Mouse (Mus musculus) heart, embryonic 12.5 days (tissue): ENCODE data around the gene Hdac11. TPM values are rescaled to one million over a fixed set of nuclear protein-coding genes. Genes with fewer than 3 reads are reported as not detected.

Source experiments
- ATAC-seq: fragments of 200-750 bp; cut with Nextera tagmentation; 2 replicates; pipeline ENCODE4 v1.8.0; 2017; ENCODE audit warnings: moderate TSS enrichment, moderate library complexity; ENCODE audit not compliant: insufficient number of reproducible peaks, low FRiP score
- H3K27ac ChIP-seq: fragments of 300-500 bp; sonication (generic); 2 replicates; pipeline ENCODE4 v1.5.1; 2016; ENCODE audit warnings: mild to moderate bottlenecking, moderate library complexity; ENCODE audit not compliant: poor library complexity, severe bottlenecking
- H3K27me3 ChIP-seq: fragments of 300-500 bp; sonication (generic); replicated peaks from 2 replicates; pipeline ENCODE4 v1.6.1; 2016; ENCODE audit warnings: mild to moderate bottlenecking, moderate library complexity
- H3K36me3 ChIP-seq: fragments of 300-500 bp; sonication (generic); 2 replicates; pipeline ENCODE4 v1.6.1; 2016; ENCODE audit warnings: mild to moderate bottlenecking, moderate library complexity
- H3K4me1 ChIP-seq: fragments of 300-500 bp; sonication (generic); replicated peaks from 2 replicates; pipeline ENCODE4 v1.6.1; 2016; ENCODE audit warnings: mild to moderate bottlenecking
- H3K4me2 ChIP-seq: fragments of 300-500 bp; sonication (generic); 2 replicates; pipeline ENCODE4 v1.6.1; 2016; ENCODE audit warnings: mild to moderate bottlenecking, moderate library complexity
- H3K4me3 ChIP-seq: fragments of 300-500 bp; sonication (generic); 2 replicates; pipeline ENCODE4 v1.5.1; 2016; ENCODE audit warnings: mild to moderate bottlenecking
- H3K9ac ChIP-seq: fragments of 300-500 bp; sonication (generic); 2 replicates; pipeline ENCODE4 v1.6.1; 2016; ENCODE audit warnings: mild to moderate bottlenecking, moderate library complexity
- H3K9me3 ChIP-seq: fragments of 300-500 bp; sonication (generic); replicated peaks from 2 replicates; pipeline ENCODE4 v1.6.1; 2016; ENCODE audit warnings: mild to moderate bottlenecking, moderate library complexity
- WGBS: fragments of 180-500 bp; shearing (Covaris S2); methylation state at CpG from one replicate; pipeline ENCODE4 v1.1.7; 2016; 5-methylcytosine and 5-hydroxymethylcytosine counted together
- polyA plus RNA-seq: library from polyadenylated mRNA; unstranded; fragments of >200 nt; fragmentation: Nextera tagmentation; extraction: Ambion mirVana; gene quantifications from 2 replicates; pipeline ENCODE4 v1.2.1, GENCODE M21; 2016

Hdac11 gene
- polyA plus RNA-seq, 1 experiment from 2014 or later: 8.8 TPM

GRCm38 (mm10) chr6:91171396-91171895, 15.0 kb downstream of the Hdac11 start:
- ATAC-seq: no peak
- no peak overlapping the region for H3K4me3 ChIP-seq
- H3K36me3 ChIP-seq: peaks cover 10% of the 10 kb centered on the region; the same call in 1 of the 2 replicates

GRCm38 (mm10) chr6:91172381-91172780, 15.9 kb downstream of the Hdac11 start:
- H3K4me1 ChIP-seq: peaks cover 6% of the 10 kb centered on the region
- no peak overlapping the region for H3K27ac ChIP-seq
- peaks cover 4% of the 10 kb centered on the region; the same call in 1 of the 2 replicates for H3K36me3 ChIP-seq

More at GRCm38 (mm10) chr6:91171396-91171895, 15.0 kb downstream of the Hdac11 start:
- 69% methylated on average over 3 of the region's 3 CpGs for whole genome bisulfite sequencing
- no peak overlapping the region for H3K9ac ChIP-seq
- no peaks in the 10 kb centered on the region for H3K9me3 ChIP-seq
- H3K4me2 ChIP-seq: no peak overlapping the region
- H3K27ac ChIP-seq: no peak overlapping the region
- H3K4me1 ChIP-seq: peaks cover 6% of the 10 kb centered on the region
- H3K27me3 ChIP-seq: peaks cover 14% of the 10 kb centered on the region; the same call in 1 of the 2 replicates

GRCm38 (mm10) chr6:91173221-91173880, 16.9 kb downstream of the Hdac11 start:
- peaks cover 6% of the 10 kb centered on the region for H3K4me1 ChIP-seq
- peaks cover 5% of the 10 kb centered on the region; the same call in 1 of the 2 replicates for H3K27me3 ChIP-seq
- no peak overlapping the region for H3K4me2 ChIP-seq
- H3K27ac ChIP-seq: no peak overlapping the region
- no peaks in the 10 kb centered on the region for H3K9me3 ChIP-seq
- WGBS: 33% methylated on average over 7 of the region's 7 CpGs
- peaks cover 4% of the 10 kb centered on the region; the same call in 1 of the 2 replicates for H3K36me3 ChIP-seq
- H3K9ac ChIP-seq: no peak overlapping the region
- H3K4me3 ChIP-seq: no peak overlapping the region
- peak; percentile 51 for ATAC-seq

More at GRCm38 (mm10) chr6:91172381-91172780, 15.9 kb downstream of the Hdac11 start:
- ATAC-seq: no peak
- H3K9ac ChIP-seq: no peak overlapping the region
- 67% methylated on average over 2 of the region's 2 CpGs for WGBS
- H3K27me3 ChIP-seq: peaks cover 10% of the 10 kb centered on the region; the same call in 1 of the 2 replicates
- no peaks in the 10 kb centered on the region for H3K9me3 ChIP-seq
- no peak overlapping the region for H3K4me2 ChIP-seq
- H3K4me3 ChIP-seq: no peak overlapping the region

GRCm38 (mm10) chr6:91174211-91174610, 17.7 kb downstream of the Hdac11 start:
- H3K36me3 ChIP-seq: peaks cover under 1% of the 10 kb centered on the region; the same call in 1 of the 2 replicates
- 68% methylated on average over 3 of the region's 3 CpGs for WGBS
- H3K27me3 ChIP-seq: peaks cover 4% of the 10 kb centered on the region; the same call in 1 of the 2 replicates
- H3K4me1 ChIP-seq: peaks cover 6% of the 10 kb centered on the region
- H3K4me2 ChIP-seq: no peak overlapping the region
- no peaks in the 10 kb centered on the region for H3K9me3 ChIP-seq
- peak; percentile 36; the same call in 1 of the 2 replicates for ATAC-seq
- H3K4me3 ChIP-seq: no peak overlapping the region
- H3K9ac ChIP-seq: no peak overlapping the region
- H3K27ac ChIP-seq: no peak overlapping the region

GRCm38 (mm10) chr6:91180767-91181171, 24.3 kb downstream of the Hdac11 start:
- WGBS: 62% methylated on average over 9 of the region's 9 CpGs
- H3K27ac ChIP-seq: peak overlapping the region; percentile 38
- 0 out of 2 replicates have a peak, but pooled peaks cover 16% of the 10 kb centered on the region for H3K27me3 ChIP-seq
- no peak overlapping the region for H3K4me2 ChIP-seq
- no peak for ATAC-seq
- no peak overlapping the region for H3K9ac ChIP-seq
- no peaks in the 10 kb centered on the region for H3K36me3 ChIP-seq
- H3K4me1 ChIP-seq: peaks cover 24% of the 10 kb centered on the region
- no peak overlapping the region for H3K4me3 ChIP-seq
- no peaks in the 10 kb centered on the region for H3K9me3 ChIP-seq

- no peak overlapping the region for H3K9ac ChIP-seq
- H3K4me3 ChIP-seq: no peak overlapping the region
- H3K4me2 ChIP-seq: no peak overlapping the region
- whole genome bisulfite sequencing: 58% methylated on average over 2 of the region's 2 CpGs
- 0 out of 2 replicates have a peak, but pooled peaks cover 16% of the 10 kb centered on the region for H3K27me3 ChIP-seq
- H3K36me3 ChIP-seq: no peaks in the 10 kb centered on the region
- H3K27ac ChIP-seq: no peak overlapping the region
- H3K4me1 ChIP-seq: peaks cover 24% of the 10 kb centered on the region
- H3K9me3 ChIP-seq: no peaks in the 10 kb centered on the region
- ATAC-seq: no peak
Measured at GRCm38 (mm10) chr6:91181320-91181719, 24.9 kb downstream of the Hdac11 start.

- Histone ChIP-seq H3K9me3 (no peaks in the 10 kb centered on the region), H3K4me2 (no peak overlapping the region), H3K36me3 (no peaks in the 10 kb centered on the region), H3K27ac (no peak overlapping the region), H3K9ac (no peak overlapping the region), H3K4me3 (no peak overlapping the region), H3K27me3 (0 out of 2 replicates have a peak, but pooled peaks cover 16% of the 10 kb centered on the region), H3K4me1 (peaks cover 26% of the 10 kb centered on the region)
- no peak for ATAC-seq
- WGBS: 57% methylated on average over 4 of the region's 4 CpGs
Measured at GRCm38 (mm10) chr6:91182075-91182490, 25.6 kb downstream of the Hdac11 start.

- no peak overlapping the region for H3K9ac ChIP-seq
- H3K27me3 ChIP-seq: peaks cover 26% of the 10 kb centered on the region; the same call in 1 of the 2 replicates
- no peak overlapping the region for H3K27ac ChIP-seq
- H3K4me2 ChIP-seq: no peak overlapping the region
- H3K4me1 ChIP-seq: peaks cover 31% of the 10 kb centered on the region
- ATAC-seq: no peak
- WGBS: 25% methylated on average over 1 of the region's 1 CpGs
- no peak overlapping the region for H3K4me3 ChIP-seq
- H3K36me3 ChIP-seq: no peaks in the 10 kb centered on the region
- no peaks in the 10 kb centered on the region for H3K9me3 ChIP-seq
Measured at GRCm38 (mm10) chr6:91183041-91183440, 26.6 kb downstream of the Hdac11 start.

- Histone ChIP-seq H3K36me3 (no peaks in the 10 kb centered on the region), H3K4me3 (no peak overlapping the region), H3K4me2 (no peak overlapping the region), H3K9ac (no peak overlapping the region), H3K9me3 (no peaks in the 10 kb centered on the region), H3K27ac (no peak overlapping the region), H3K27me3 (peaks cover 30% of the 10 kb centered on the region; the same call in 1 of the 2 replicates), H3K4me1 (peaks cover 31% of the 10 kb centered on the region)
- WGBS: 50% methylated on average over 2 of the region's 2 CpGs
- ATAC-seq: no peak
Measured at GRCm38 (mm10) chr6:91183980-91184379, 27.5 kb downstream of the Hdac11 start.

- H3K4me2 ChIP-seq: no peak overlapping the region
- WGBS: 64% methylated on average over 3 of the region's 3 CpGs
- no peaks in the 10 kb centered on the region for H3K36me3 ChIP-seq
- peaks cover 38% of the 10 kb centered on the region; the same call in 1 of the 2 replicates for H3K27me3 ChIP-seq
- H3K4me3 ChIP-seq: no peak overlapping the region
- no peak overlapping the region for H3K9ac ChIP-seq
- no peak overlapping the region for H3K27ac ChIP-seq
- ATAC-seq: no peak
- H3K9me3 ChIP-seq: no peaks in the 10 kb centered on the region
- H3K4me1 ChIP-seq: peaks cover 31% of the 10 kb centered on the region
Measured at GRCm38 (mm10) chr6:91184776-91185175, 28.3 kb downstream of the Hdac11 start.

- H3K9ac ChIP-seq: no peak overlapping the region
- no peak for ATAC-seq
- H3K36me3 ChIP-seq: no peaks in the 10 kb centered on the region
- H3K27ac ChIP-seq: no peak overlapping the region
- 69% methylated on average over 5 of the region's 5 CpGs for WGBS
- H3K4me2 ChIP-seq: no peak overlapping the region
- no peak overlapping the region for H3K4me3 ChIP-seq
- peaks cover 38% of the 10 kb centered on the region; the same call in 1 of the 2 replicates for H3K27me3 ChIP-seq
- H3K9me3 ChIP-seq: no peaks in the 10 kb centered on the region
- peaks cover 25% of the 10 kb centered on the region for H3K4me1 ChIP-seq
Measured at GRCm38 (mm10) chr6:91185502-91185901, 29.0 kb downstream of the Hdac11 start.
